In genomic region chr3:24783462-24783829, GRCm38 (mm10) we compare ENCODE assay signal across 9 mouse cellular contexts.
DNase-seq lines count a peak whose midpoint lies in the region; ATAC-seq and TF ChIP-seq lines count a peak whose summit lies in the region.
"Had no signal": no experiment of that assay in that cellular context is flagged by ENCODE, and none has a peak within 500 bp of the region (broad histone marks: within the 10 kb centered on the region; RNA-seq: fewer than 3 reads in every experiment).

No protein-coding gene starts in this region.

- H3K4me2 ChIP-seq in kidney, postnatal 0 days (ENCODE audit: low read length): peak overlapping the region; percentile 46
- H3K4me2 ChIP-seq in lung, embryonic 15.5 days: peak overlapping the region; percentile 45
- H3K4me2 ChIP-seq: midbrain, embryonic 11.5 days had no signal

- H3K9ac ChIP-seq in kidney, postnatal 0 days (ENCODE audit: low read depth, low read length): no peak overlapping the region
- H3K9ac ChIP-seq in lung, embryonic 15.5 days: peak overlapping the region; percentile 16; the same call in 1 of the 2 replicates

- no peaks in the 10 kb centered on the region for H3K27me3 ChIP-seq in erythroblast, embryonic 14.5 days (ENCODE audit: control insufficient read depth)
- no peaks in the 10 kb centered on the region for H3K27me3 ChIP-seq in Patski
- no peaks in the 10 kb centered on the region for H3K27me3 ChIP-seq in kidney, postnatal 0 days (ENCODE audit: insufficient read depth, low read length)
- no peaks in the 10 kb centered on the region for H3K27me3 ChIP-seq in lung, embryonic 15.5 days

- DNase-seq in Patski (ENCODE audit: low read depth, low spot score): peak; percentile 20
- peak; percentile 54 for DNase-seq in kidney, postnatal 0 days (ENCODE audit: low spot score)
- DNase-seq in retina, postnatal 1 day: no peak
- no peak for DNase-seq in spleen, adult 12 weeks (ENCODE audit: low spot score)
- no peak for DNase-seq in cerebellum, adult 11 months

- ATAC-seq in erythroblast, adult 5-6 weeks (replicated peaks; ENCODE audit: low FRiP score, poor library complexity, severe bottlenecking): no peak
- peak; percentile 49 for ATAC-seq in Patski
- peak; percentile 78; the same call in 1 of the 2 replicates for ATAC-seq in kidney, postnatal 0 days (replicated peaks; ENCODE audit: low FRiP score, low read depth)
- ATAC-seq in lung, embryonic 15.5 days (ENCODE audit: borderline replicate concordance, extremely low read depth, low FRiP score, low TSS enrichment): peak; percentile 80; the same call in 1 of the 2 replicates

- 34% methylated on average over 7 of the region's 7 CpGs for WGBS in kidney, postnatal 0 days
- WGBS in lung, embryonic 15.5 days: 21% methylated on average over 7 of the region's 7 CpGs

- H3K9me3 ChIP-seq in erythroblast, embryonic 14.5 days (ENCODE audit: control insufficient read depth, low read length): no peaks in the 10 kb centered on the region; the same call in 1 of the 2 replicates
- no peaks in the 10 kb centered on the region for H3K9me3 ChIP-seq in kidney, postnatal 0 days (replicated peaks; ENCODE audit: low read length)
- H3K9me3 ChIP-seq in lung, embryonic 15.5 days: no peaks in the 10 kb centered on the region

- POLR2A ChIA-PET in Patski (lab: Charles Lee): no interaction called here

- in situ Hi-C loops in Patski (cut with MboI; ENCODE audit: low pct_unique_long_range_greater_than_20kb): no loop called here

- H3K27ac ChIP-seq in kidney, postnatal 0 days: peak overlapping the region; percentile 81
- peak overlapping the region; percentile 65 for H3K27ac ChIP-seq in lung, embryonic 15.5 days

- CTCF ChIA-PET in Patski (lab: Charles Lee): interaction anchor here (1.2 kb wide), 1 partner anchor 10 kb away, joined by 3 read pairs; no protein-coding TSS in a partner anchor

- no peaks in the 10 kb centered on the region for H3K4me1 ChIP-seq in erythroblast, embryonic 14.5 days (ENCODE audit: control insufficient read depth)
- H3K4me1 ChIP-seq in kidney, postnatal 0 days (replicated peaks; ENCODE audit: insufficient read depth, low read length): no peaks in the 10 kb centered on the region
- no peaks in the 10 kb centered on the region for H3K4me1 ChIP-seq in lung, embryonic 15.5 days

- H3K4me3 ChIP-seq in erythroblast, embryonic 14.5 days (replicated peaks): peak overlapping the region; percentile 5
- peak overlapping the region; percentile 26 for H3K4me3 ChIP-seq in kidney, postnatal 0 days (replicated peaks; ENCODE audit: low read depth, low read length)
- H3K4me3 ChIP-seq in lung, embryonic 15.5 days: peak overlapping the region; percentile 25

- H3K36me3 ChIP-seq in erythroblast, embryonic 14.5 days (ENCODE audit: control insufficient read depth): no peaks in the 10 kb centered on the region
- no peaks in the 10 kb centered on the region for H3K36me3 ChIP-seq in kidney, postnatal 0 days (ENCODE audit: insufficient read depth, low read length)
- H3K36me3 ChIP-seq in lung, embryonic 15.5 days: no peaks in the 10 kb centered on the region

- no peak for TF ChIP-seq CTCF in Patski (IDR thresholded peaks at IDR 0.05)
- TF ChIP-seq CTCF in kidney, postnatal 0 days (IDR thresholded peaks at IDR 0.05; ENCODE audit: low read depth): no peak

Comparison
In these comparisons a context has a peak if more than half of its experiments do, and no peak if none do; other contexts are left out.
1. DNase-seq: peak in Patski (single experiment) and kidney, postnatal 0 days (single experiment); none in retina, postnatal 1 day (single experiment), spleen, adult 12 weeks (single experiment) and cerebellum, adult 11 months (single experiment).
2. Peak in every context shown above with its lines, with median percentiles within 50 percentile points of each other: H3K4me3 ChIP-seq.